Mouse (Mus musculus) intestine, embryonic 15.5 days (tissue): Measurements from ENCODE around the gene Flt3l. TPM values are rescaled to one million over a fixed set of nuclear protein-coding genes. Genes with fewer than 3 reads are reported as not detected.

Experiments used
- ATAC-seq: fragments of 200-750 bp; cut with Nextera tagmentation; 2 replicates; pipeline ENCODE4 v1.8.0; 2017; ENCODE audit warnings: moderate TSS enrichment, moderate library complexity
- H3K27ac ChIP-seq: fragments of 300-500 bp; sonication (generic); 2 replicates; pipeline ENCODE4 v1.5.1; 2015; ENCODE audit warnings: mild to moderate bottlenecking, inconsistent platforms
- H3K27me3 ChIP-seq: fragments of 300-500 bp; sonication (generic); replicated peaks from 2 replicates; pipeline ENCODE4 v1.6.1; 2015; ENCODE audit warnings: inconsistent platforms
- H3K36me3 ChIP-seq: fragments of 300-500 bp; sonication (generic); 2 replicates; pipeline ENCODE4 v1.6.1; 2015; ENCODE audit warnings: inconsistent platforms
- H3K4me1 ChIP-seq: fragments of 300-500 bp; sonication (generic); replicated peaks from 2 replicates; pipeline ENCODE4 v1.6.1; 2015; ENCODE audit warnings: inconsistent platforms
- H3K4me2 ChIP-seq: fragments of 300-500 bp; sonication (generic); replicated peaks from 2 replicates; pipeline ENCODE4 v1.6.1; 2015; ENCODE audit warnings: mild to moderate bottlenecking, inconsistent platforms
- H3K4me3 ChIP-seq: fragments of 300-500 bp; sonication (generic); replicated peaks from 2 replicates; pipeline ENCODE4 v1.5.1; 2015; ENCODE audit warnings: inconsistent platforms
- H3K9ac ChIP-seq: fragments of 300-500 bp; sonication (generic); 2 replicates; pipeline ENCODE4 v1.6.1; 2015; ENCODE audit warnings: inconsistent platforms
- H3K9me3 ChIP-seq: fragments of 300-500 bp; sonication (generic); 2 replicates; pipeline ENCODE4 v1.6.1; 2016; ENCODE audit warnings: inconsistent platforms
- WGBS: fragments of 180-500 bp; shearing (Covaris S2); methylation state at CpG from one replicate; pipeline ENCODE4 v1.1.7; 2015; 5-methylcytosine and 5-hydroxymethylcytosine counted together
- polyA plus RNA-seq: library from polyadenylated mRNA; unstranded; fragments of >200 nt; fragmentation: Nextera tagmentation; extraction: Ambion mirVana; gene quantifications from 2 replicates; pipeline ENCODE4 v1.2.1, GENCODE M21; 2015

Gene Flt3l
- polyA plus RNA-seq, 1 experiment from 2014 or later, result 1.8 TPM

GRCm38 (mm10) chr7:45162551-45162950 lies 26.3 kb upstream of the Flt3l start:
- H3K9me3 ChIP-seq, result no peaks in the 10 kb centered on the region
- H3K36me3 ChIP-seq, result peaks cover 5% of the 10 kb centered on the region; the same call in 1 of the 2 replicates
- no peak; the same call in 1 of the 2 replicates for ATAC-seq
- H3K9ac ChIP-seq, result no peak overlapping the region; the same call in 1 of the 2 replicates
- H3K27ac ChIP-seq, result no peak overlapping the region
- WGBS, result 26% methylated on average over 6 of the region's 6 CpGs
- H3K4me1 ChIP-seq, result peaks cover 7% of the 10 kb centered on the region
- H3K4me2 ChIP-seq, result peak overlapping the region; percentile 95
- peak overlapping the region; percentile 46 for H3K4me3 ChIP-seq
- peaks cover 51% of the 10 kb centered on the region for H3K27me3 ChIP-seq

- Histone ChIP-seq H3K27me3 (peaks cover 44% of the 10 kb centered on the region), H3K4me3 (peak overlapping the region; percentile 46), H3K27ac (no peak overlapping the region), H3K4me2 (peak overlapping the region; percentile 95), H3K4me1 (peaks cover 7% of the 10 kb centered on the region), H3K36me3 (peaks cover 6% of the 10 kb centered on the region; the same call in 1 of the 2 replicates), H3K9ac (no peak overlapping the region; the same call in 1 of the 2 replicates), H3K9me3 (no peaks in the 10 kb centered on the region)
- peak; percentile 90 for ATAC-seq
- 4% methylated on average over 35 of the region's 35 CpGs for WGBS
Observed at GRCm38 (mm10) chr7:45161612-45162473, 25.6 kb upstream of the Flt3l start.

- no peak for ATAC-seq
- H3K9ac ChIP-seq, result no peak overlapping the region
- no peak overlapping the region for H3K27ac ChIP-seq
- H3K9me3 ChIP-seq, result no peaks in the 10 kb centered on the region
- WGBS, result 93% methylated on average over 3 of the region's 3 CpGs
- peaks cover 36% of the 10 kb centered on the region for H3K27me3 ChIP-seq
- peaks cover 6% of the 10 kb centered on the region; the same call in 1 of the 2 replicates for H3K36me3 ChIP-seq
- H3K4me1 ChIP-seq, result peaks cover 7% of the 10 kb centered on the region
- H3K4me3 ChIP-seq, result no peak overlapping the region
- H3K4me2 ChIP-seq, result no peak overlapping the region
Observed at GRCm38 (mm10) chr7:45160866-45161265, 24.6 kb upstream of the Flt3l start.

GRCm38 (mm10) chr7:45160316-45160800 lies 24.1 kb upstream of the Flt3l start:
- Histone ChIP-seq H3K27me3 (peaks cover 31% of the 10 kb centered on the region), H3K4me2 (no peak overlapping the region), H3K27ac (no peak overlapping the region), H3K9ac (no peak overlapping the region), H3K4me1 (peaks cover 9% of the 10 kb centered on the region), H3K4me3 (no peak overlapping the region), H3K9me3 (no peaks in the 10 kb centered on the region), H3K36me3 (peaks cover 6% of the 10 kb centered on the region; the same call in 1 of the 2 replicates)
- WGBS, result 93% methylated on average over 6 of the region's 6 CpGs
- ATAC-seq, result no peak

GRCm38 (mm10) chr7:45158991-45159390 lies 22.8 kb upstream of the Flt3l start:
- no peak overlapping the region for H3K4me3 ChIP-seq
- 96% methylated on average over 6 of the region's 6 CpGs for WGBS
- H3K4me1 ChIP-seq, result peaks cover 13% of the 10 kb centered on the region
- peaks cover 17% of the 10 kb centered on the region for H3K27me3 ChIP-seq
- H3K36me3 ChIP-seq, result peaks cover 6% of the 10 kb centered on the region; the same call in 1 of the 2 replicates
- H3K27ac ChIP-seq, result no peak overlapping the region
- H3K9me3 ChIP-seq, result no peaks in the 10 kb centered on the region
- ATAC-seq, result no peak
- no peak overlapping the region for H3K4me2 ChIP-seq
- no peak overlapping the region for H3K9ac ChIP-seq

GRCm38 (mm10) chr7:45157459-45157858 lies 21.2 kb upstream of the Flt3l start:
- Histone ChIP-seq H3K4me1 (peaks cover 8% of the 10 kb centered on the region; the same call in 1 of the 2 replicates), H3K27me3 (peaks cover 2% of the 10 kb centered on the region; the same call in 1 of the 2 replicates), H3K27ac (no peak overlapping the region), H3K4me3 (no peak overlapping the region), H3K4me2 (no peak overlapping the region), H3K9me3 (no peaks in the 10 kb centered on the region), H3K36me3 (peaks cover 6% of the 10 kb centered on the region; the same call in 1 of the 2 replicates), H3K9ac (no peak overlapping the region)
- no peak for ATAC-seq
- 86% methylated on average over 14 of the region's 14 CpGs for WGBS

- Histone ChIP-seq H3K27me3 (no peaks in the 10 kb centered on the region), H3K4me3 (no peak overlapping the region), H3K9ac (no peak overlapping the region), H3K9me3 (no peaks in the 10 kb centered on the region), H3K36me3 (peaks cover 6% of the 10 kb centered on the region; the same call in 1 of the 2 replicates), H3K4me1 (peaks cover 9% of the 10 kb centered on the region; the same call in 1 of the 2 replicates), H3K27ac (no peak overlapping the region), H3K4me2 (no peak overlapping the region)
- no peak for ATAC-seq
- 94% methylated on average over 15 of the region's 15 CpGs for WGBS
Observed at GRCm38 (mm10) chr7:45156206-45156605, 20.0 kb upstream of the Flt3l start.

- H3K4me2 ChIP-seq, result peak overlapping the region; percentile 66; the same call in 1 of the 2 replicates
- H3K4me1 ChIP-seq, result peaks cover 15% of the 10 kb centered on the region
- no peak for ATAC-seq
- no peak overlapping the region for H3K9ac ChIP-seq
- no peak overlapping the region for H3K4me3 ChIP-seq
- 0 out of 2 replicates have a peak, but pooled peaks cover 6% of the 10 kb centered on the region for H3K36me3 ChIP-seq
- H3K27ac ChIP-seq, result no peak overlapping the region
- no peaks in the 10 kb centered on the region for H3K27me3 ChIP-seq
- WGBS, result 81% methylated on average over 9 of the region's 9 CpGs
- no peaks in the 10 kb centered on the region for H3K9me3 ChIP-seq
Observed at GRCm38 (mm10) chr7:45155590-45155989, 19.4 kb upstream of the Flt3l start.

GRCm38 (mm10) chr7:45154993-45155514 lies 18.8 kb upstream of the Flt3l start:
- Histone ChIP-seq H3K36me3 (0 out of 2 replicates have a peak, but pooled peaks cover 6% of the 10 kb centered on the region), H3K9ac (no peak overlapping the region), H3K27ac (0 out of 2 replicates have a peak overlapping the region, but pooled peaks have one; percentile 38), H3K4me3 (peak overlapping the region; percentile 62), H3K27me3 (no peaks in the 10 kb centered on the region), H3K4me1 (peaks cover 17% of the 10 kb centered on the region), H3K9me3 (no peaks in the 10 kb centered on the region), H3K4me2 (peak overlapping the region; percentile 66)
- 78% methylated on average over 12 of the region's 12 CpGs for WGBS
- ATAC-seq, result peak; percentile 15

GRCm38 (mm10) chr7:45154096-45154992 lies 18.1 kb upstream of the Flt3l start, which contains the start of the genes Pih1d1 and Aldh16a1:
TSS of gene Pih1d1 (plus strand) at chr7:45154303.
TSS of gene Aldh16a1 (minus strand) at chr7:45154584.
- ATAC-seq, result peak; percentile 97
- Histone ChIP-seq H3K27ac (peak within 1 kb of the TSS; percentile 95), H3K4me2 (peak within 1 kb of the TSS; percentile 66), H3K27me3 (no peaks in the 10 kb centered on the region), H3K9me3 (no peaks in the 10 kb centered on the region), H3K9ac (peak within 1 kb of the TSS; percentile 67), H3K4me1 (peaks cover 17% of the 10 kb centered on the region), H3K4me3 (peak within 1 kb of the TSS; percentile 62), H3K36me3 (0 out of 2 replicates have a peak, but pooled peaks cover 6% of the 10 kb centered on the region)
- WGBS, result 3% methylated on average over 69 of the region's 69 CpGs

GRCm38 (mm10) chr7:45153586-45153985 lies 17.4 kb upstream of the Flt3l start:
- Histone ChIP-seq H3K4me2 (peak overlapping the region; percentile 66), H3K4me3 (peak overlapping the region; percentile 62), H3K4me1 (peaks cover 23% of the 10 kb centered on the region), H3K27ac (peak overlapping the region; percentile 95), H3K9me3 (no peaks in the 10 kb centered on the region), H3K27me3 (no peaks in the 10 kb centered on the region), H3K9ac (peak overlapping the region; percentile 67), H3K36me3 (0 out of 2 replicates have a peak, but pooled peaks cover 6% of the 10 kb centered on the region)
- ATAC-seq, result peak; percentile 4; the same call in 1 of the 2 replicates
- WGBS, result 2% methylated on average over 5 of the region's 5 CpGs
